Mouse (Mus musculus) ES-E14 (cell line): ENCODE results near the gene Tnfrsf23.

Source experiments
- CHD2 ChIP-seq: IDR thresholded peaks from 2 replicates; pipeline ENCODE4 v1.6.1; 2014; ENCODE audit warnings: mild to moderate bottlenecking, low read depth, low read length, inconsistent platforms
- HCFC1 ChIP-seq: IDR thresholded peaks from 2 replicates; pipeline ENCODE4 v1.6.1; 2012; ENCODE audit warnings: low read length, inconsistent platforms, borderline replicate concordance; ENCODE audit not compliant: insufficient read depth
- ZC3H11A ChIP-seq: IDR thresholded peaks from 2 replicates; pipeline ENCODE4 v1.6.1; 2012; ENCODE audit warnings: low read depth, mild to moderate bottlenecking, inconsistent platforms, low read length, borderline replicate concordance
- ZNF384 ChIP-seq: IDR thresholded peaks from 2 replicates; pipeline ENCODE4 v1.6.1; 2012; ENCODE audit warnings: low read depth, low read length, inconsistent platforms

DNA sequence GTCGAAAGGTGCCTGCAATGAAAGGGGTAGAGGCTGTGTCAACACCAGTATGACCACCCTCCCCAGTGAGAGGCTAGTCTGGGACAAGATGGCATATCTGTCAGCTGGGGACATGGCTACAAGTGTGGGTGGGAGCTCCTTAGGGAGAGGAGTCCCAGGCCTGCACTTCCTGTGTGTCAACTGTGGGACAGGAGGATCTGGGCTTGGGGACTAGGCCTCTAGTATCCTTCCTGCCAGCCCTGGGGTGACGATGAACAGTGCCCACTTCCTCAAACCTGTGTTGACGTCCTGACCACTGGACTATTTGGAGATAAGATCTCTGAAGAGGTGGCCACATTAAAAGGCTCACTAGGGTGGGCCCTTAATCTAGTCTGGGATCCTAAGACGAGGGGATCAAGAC is 4.3 kb upstream of the Tnfrsf23 start:
- TF ChIP-seq ZNF384 (no peak), HCFC1 (no peak), ZC3H11A (no peak), CHD2 (no peak)
